Mouse (Mus musculus) ES-E14 (cell line): ENCODE data around the gene Nfkbiz. TPM values are rescaled to one million over a fixed set of nuclear protein-coding genes. Genes with fewer than 3 reads are reported as not detected.

ENCODE experiments used
- DNase-seq: peaks from one replicate; pipeline ENCODE4 v3.0.0-alpha.2; 2013; ENCODE audit warnings: low read depth, low spot score
- H3K27ac ChIP-seq: 2 replicates; pipeline ENCODE4 v1.5.1; 2012; ENCODE audit warnings: low read depth, mild to moderate bottlenecking, low read length, moderate library complexity, mixed read lengths; ENCODE audit not compliant: poor library complexity, insufficient read depth, severe bottlenecking
- H3K36me3 ChIP-seq: 2 replicates; pipeline ENCODE4 v1.6.1; 2012; ENCODE audit warnings: mild to moderate bottlenecking, low read length, moderate library complexity, mixed read lengths; ENCODE audit not compliant: control insufficient read depth, poor library complexity, insufficient read depth, severe bottlenecking
- H3K4me1 ChIP-seq, 2 experiments: fragments of 150-350 bp in 1 of 2; sonication (generic) in 1 of 2; 2 replicates each; pipeline ENCODE4 v1.6.1; 2012; ENCODE audit warnings: low read length in 2 of 2, mild to moderate bottlenecking in 1 of 2, mixed read lengths in 1 of 2; ENCODE audit not compliant: control insufficient read depth in 2 of 2, insufficient read depth in 2 of 2, poor library complexity in 1 of 2
- H3K4me3 ChIP-seq, 2 experiments: fragments of 150-350 bp in 1 of 2; sonication (generic) in 1 of 2; 2 replicates each; pipeline ENCODE4 v1.5.1; 2012; ENCODE audit warnings: low read length in 2 of 2, low read depth in 1 of 2, mild to moderate bottlenecking in 1 of 2, mixed read lengths in 1 of 2; ENCODE audit not compliant: insufficient read depth in 1 of 2, poor library complexity in 1 of 2, severe bottlenecking in 1 of 2
- H3K9ac ChIP-seq: 2 replicates; pipeline ENCODE4 v1.6.1; 2012; ENCODE audit warnings: low read depth, mild to moderate bottlenecking, low read length, mixed read lengths; ENCODE audit not compliant: poor library complexity, insufficient read depth, severe bottlenecking
- H3K9me3 ChIP-seq: fragments of 150-350 bp; sonication (generic); 2 replicates; pipeline ENCODE4 v1.6.1; 2012; ENCODE audit warnings: low read depth, mild to moderate bottlenecking, low read length; ENCODE audit not compliant: control insufficient read depth, insufficient read depth
- CHD2 ChIP-seq: IDR thresholded peaks from 2 replicates; pipeline ENCODE4 v1.6.1; 2014; ENCODE audit warnings: mild to moderate bottlenecking, low read depth, low read length, inconsistent platforms
- HCFC1 ChIP-seq: IDR thresholded peaks from 2 replicates; pipeline ENCODE4 v1.6.1; 2012; ENCODE audit warnings: low read length, inconsistent platforms, borderline replicate concordance; ENCODE audit not compliant: insufficient read depth
- MAFK ChIP-seq: IDR thresholded peaks from 2 replicates; pipeline ENCODE4 v1.6.1; 2014; ENCODE audit warnings: mild to moderate bottlenecking, low read depth, low read length, inconsistent platforms; ENCODE audit not compliant: insufficient read depth
- ZC3H11A ChIP-seq: IDR thresholded peaks from 2 replicates; pipeline ENCODE4 v1.6.1; 2012; ENCODE audit warnings: low read depth, mild to moderate bottlenecking, inconsistent platforms, low read length, borderline replicate concordance
- ZNF384 ChIP-seq: IDR thresholded peaks from 2 replicates; pipeline ENCODE4 v1.6.1; 2012; ENCODE audit warnings: low read depth, low read length, inconsistent platforms
- in situ Hi-C, 2 experiments: fragments of 600-800 bp; cut with MboI; formaldehyde crosslinking; loops; one replicate each; pipeline ENCODE4 v1.15.1; 2025; ENCODE audit warnings: low sequenced_read_pairs in 2 of 2, inconsistent platforms in 1 of 2; ENCODE audit not compliant: unreplicated experiment in 2 of 2
- total RNA-seq: library from RNA; depleted of rRNA; stranded (reverse); fragments of 300-350 nt; gene quantifications from 2 replicates; pipeline ENCODE4 v1.2.3, GENCODE M21; 2012

Nfkbiz gene
- total RNA-seq, 1 experiment = 3.2 TPM

DNA sequence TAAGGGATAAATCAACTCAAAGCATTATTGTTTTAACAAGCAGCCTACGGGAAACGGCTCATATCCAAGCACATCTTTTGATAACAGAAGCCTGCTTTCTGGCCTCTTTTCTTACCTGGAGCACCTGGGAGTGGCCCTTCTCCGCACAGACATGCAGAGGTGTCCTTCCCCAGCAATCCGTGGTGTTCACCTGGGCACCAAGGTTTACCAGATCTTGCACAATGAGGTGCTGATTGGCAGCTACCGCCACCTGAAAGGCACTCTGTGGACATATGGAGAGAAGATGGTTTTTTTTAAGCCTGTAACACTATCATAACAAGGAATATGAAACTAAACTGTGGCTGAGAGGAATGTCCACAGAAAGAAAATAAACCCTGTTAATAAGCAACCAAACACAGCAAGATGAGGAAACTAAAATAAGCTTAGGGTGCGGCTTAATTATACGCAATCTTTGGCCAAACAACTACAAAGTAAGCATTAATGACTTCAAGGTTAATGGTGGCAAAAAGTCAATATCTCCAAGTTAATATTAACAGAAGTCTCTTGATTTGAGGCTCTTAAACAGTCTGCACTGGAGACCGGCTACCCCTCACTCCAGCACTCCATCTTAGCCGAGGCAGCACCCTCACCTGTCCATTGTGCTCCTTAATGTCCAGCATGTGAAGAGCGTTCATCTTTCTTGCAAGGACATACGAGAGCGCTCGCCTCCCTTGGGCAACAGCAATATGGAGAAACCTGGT, 22.3 kb downstream of the Nfkbiz start:
- TF ChIP-seq MAFK = no peak
- no peak for TF ChIP-seq CHD2
- TF ChIP-seq ZNF384 = no peak
- no peak for TF ChIP-seq HCFC1
- no peak for TF ChIP-seq ZC3H11A
- no peaks in the 10 kb centered on the region for H3K9me3 ChIP-seq
- H3K36me3 ChIP-seq = peaks cover 30% of the 10 kb centered on the region
- in situ Hi-C loops = no loop called here
- no peak overlapping the region for H3K9ac ChIP-seq
- no peak overlapping the region for H3K4me3 ChIP-seq
- H3K4me1 ChIP-seq = peaks cover 0 to 8% of the 10 kb centered on the region in 2 experiments; a peak in 1 of 4 replicates
- no peak overlapping the region for H3K27ac ChIP-seq
- no peak for DNase-seq

GRCm38 (mm10) chr16:55815466-55815865, 23.2 kb downstream of the Nfkbiz start:
- H3K4me3 ChIP-seq = peak overlapping the region; percentile 30 to 39; a peak in 2 of 4 replicates
- H3K9ac ChIP-seq = no peak overlapping the region
- DNase-seq = no peak
- in situ Hi-C loops = no loop called here
- H3K27ac ChIP-seq = no peak overlapping the region
- TF ChIP-seq ZNF384 (no peak), ZC3H11A (no peak), MAFK (no peak), CHD2 (no peak), HCFC1 (no peak)
- H3K36me3 ChIP-seq = peaks cover 30% of the 10 kb centered on the region
- H3K4me1 ChIP-seq = peaks cover 0 to 8% of the 10 kb centered on the region in 2 experiments; a peak in 1 of 4 replicates
- no peaks in the 10 kb centered on the region for H3K9me3 ChIP-seq

- Histone ChIP-seq H3K27ac (no peak overlapping the region), H3K4me3 (no peak overlapping the region), H3K9me3 (no peaks in the 10 kb centered on the region), H3K36me3 (peaks cover 30% of the 10 kb centered on the region), H3K4me1 (peaks cover 0 to 8% of the 10 kb centered on the region in 2 experiments; a peak in 1 of 4 replicates), H3K9ac (no peak overlapping the region)
- TF ChIP-seq MAFK (no peak), ZNF384 (no peak), CHD2 (no peak)
- DNase-seq = no peak
- in situ Hi-C loops = no loop called here
Observed at GRCm38 (mm10) chr16:55814686-55815085, 24.0 kb downstream of the Nfkbiz start.

GRCm38 (mm10) chr16:55813916-55814315, 24.8 kb downstream of the Nfkbiz start:
- Histone ChIP-seq H3K4me1 (peaks cover 0 to 4% of the 10 kb centered on the region in 2 experiments; a peak in 1 of 4 replicates), H3K9me3 (no peaks in the 10 kb centered on the region), H3K36me3 (peaks cover 30% of the 10 kb centered on the region), H3K27ac (no peak overlapping the region), H3K4me3 (peak overlapping the region in 1 of 2 experiments; percentile 34; a peak in 1 of 4 replicates), H3K9ac (no peak overlapping the region)
- DNase-seq = peak; percentile 61
- TF ChIP-seq MAFK = no peak
- no peak for TF ChIP-seq HCFC1
- TF ChIP-seq ZC3H11A = no peak
- no peak for TF ChIP-seq ZNF384
- no peak for TF ChIP-seq CHD2
- in situ Hi-C loops = no loop called here
